Mouse (Mus musculus) olfactory bulb, adult 2 months (tissue): ENCODE results near the gene Gfod1.

Experiments
- CTCF ChIP-seq: fragments of 200-500 bp; IDR thresholded peaks from 2 replicates; pipeline ENCODE4 v1.5.1; 2012; ENCODE audit warnings: low read depth, mild to moderate bottlenecking, low read length, moderate library complexity; ENCODE audit not compliant: insufficient read depth
- POLR2A ChIP-seq: fragments of 200-500 bp; IDR thresholded peaks from 2 replicates; pipeline ENCODE4 v1.6.1; 2012; ENCODE audit warnings: mild to moderate bottlenecking, low read depth, low read length, moderate library complexity; ENCODE audit not compliant: insufficient read depth

DNA sequence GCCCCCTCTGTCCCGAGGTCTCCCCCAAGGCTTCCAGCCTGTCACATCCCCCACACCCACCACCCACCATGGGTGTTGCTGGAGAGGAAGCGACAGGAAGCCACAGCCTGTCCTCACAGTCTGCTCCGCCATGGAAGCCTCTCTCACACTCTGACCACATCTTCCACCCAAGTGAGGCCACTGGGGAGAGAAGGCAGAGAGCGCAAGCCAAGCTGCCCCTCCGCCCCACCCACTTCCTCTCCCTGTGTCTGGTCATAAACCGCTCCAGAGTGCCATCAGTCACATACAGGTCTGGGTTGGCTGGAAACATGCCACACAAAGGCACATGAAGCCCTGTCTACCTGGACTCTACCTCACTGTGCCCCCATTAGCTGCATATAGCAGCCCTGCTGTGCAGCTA, 53.3 kb downstream of the Gfod1 start:
- TF ChIP-seq POLR2A (no peak), CTCF (no peak)
